Mouse (Mus musculus) retina, embryonic 14.5 days (tissue): ENCODE measurements around the gene Rpp25l.
"Not testable (repeated sequence)": the region's sequence is repeated elsewhere in the genome, so short reads cannot be mapped to it uniquely, and the experiment has no call there.

ENCODE experiments used
- DNase-seq: peaks from one replicate; pipeline ENCODE4 v3.0.0-alpha.2; 2015; ENCODE audit warnings: low spot score

The Rpp25l gene

DNA sequence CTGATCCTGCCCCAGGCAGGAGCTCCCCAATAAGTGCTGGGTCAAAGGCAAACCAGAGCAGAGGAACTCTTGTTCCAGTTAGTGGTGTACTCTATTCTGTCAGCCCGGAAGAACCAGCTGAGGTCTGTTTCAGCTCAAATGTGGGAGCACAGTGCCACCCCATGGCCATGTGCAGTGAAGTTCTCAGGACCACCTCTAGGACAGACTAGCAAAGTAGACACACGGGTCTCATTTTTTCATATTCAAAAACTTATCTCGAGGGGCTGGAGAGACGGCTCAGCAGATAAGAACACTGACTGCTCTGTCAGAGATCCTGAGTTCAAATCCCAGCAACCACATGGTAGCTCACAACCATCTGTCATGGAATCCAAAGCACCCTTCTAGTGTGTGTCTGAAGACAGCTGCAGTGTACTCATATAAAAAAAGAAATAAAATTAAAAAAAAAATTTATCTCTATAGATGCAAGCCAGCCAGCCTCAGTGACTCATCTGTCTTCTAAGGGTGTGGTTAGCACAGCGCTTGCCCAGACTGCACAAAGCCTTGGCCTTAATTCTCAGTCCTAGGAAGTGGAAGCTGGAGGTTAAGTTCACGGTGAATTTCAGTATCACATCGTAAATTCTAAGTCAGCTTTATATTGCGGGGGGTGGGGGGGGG lies 24.4 kb upstream of the Rpp25l start:
- DNase-seq = peak; percentile 86

DNA sequence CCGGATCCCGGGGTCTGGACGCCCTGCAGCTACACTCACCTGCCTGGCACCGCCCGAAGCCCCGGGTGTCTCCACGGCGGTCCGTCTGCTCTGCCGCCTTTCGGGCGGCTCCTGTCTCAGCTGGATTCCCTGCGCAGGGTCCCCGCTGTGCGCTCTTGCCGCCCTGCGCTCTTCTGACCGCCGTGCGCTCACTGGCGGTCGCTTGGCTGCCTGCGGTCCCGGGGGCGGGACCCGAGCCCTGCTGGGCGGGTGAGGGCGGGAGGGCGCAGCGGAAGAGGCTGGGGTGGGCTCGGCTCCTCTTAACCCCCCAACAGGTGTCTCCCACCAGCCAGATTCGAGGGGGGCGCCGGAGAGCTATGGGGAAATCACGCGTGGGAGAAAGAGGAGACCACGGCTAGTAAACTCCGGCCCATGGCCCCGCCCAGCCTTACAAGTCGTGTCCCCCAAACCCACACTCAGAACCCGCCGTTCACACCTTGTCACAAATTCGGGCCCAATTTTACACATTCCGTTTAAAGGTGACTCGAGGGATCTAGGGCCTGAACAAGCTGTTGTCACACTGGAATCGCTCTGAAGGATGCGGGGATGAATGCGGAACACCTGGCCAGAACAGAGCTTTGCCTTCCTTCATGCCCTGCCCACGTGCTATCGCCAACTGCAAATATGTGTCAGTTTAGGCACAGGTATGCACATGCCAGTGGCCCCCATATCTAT lies 17.9 kb upstream of the Rpp25l start, which contains the start of gene Arid3c:
TSS of gene Arid3c (minus strand) at position 91 of the 714 bp plus-strand sequence.
- peak; percentile 45 for DNase-seq

DNA sequence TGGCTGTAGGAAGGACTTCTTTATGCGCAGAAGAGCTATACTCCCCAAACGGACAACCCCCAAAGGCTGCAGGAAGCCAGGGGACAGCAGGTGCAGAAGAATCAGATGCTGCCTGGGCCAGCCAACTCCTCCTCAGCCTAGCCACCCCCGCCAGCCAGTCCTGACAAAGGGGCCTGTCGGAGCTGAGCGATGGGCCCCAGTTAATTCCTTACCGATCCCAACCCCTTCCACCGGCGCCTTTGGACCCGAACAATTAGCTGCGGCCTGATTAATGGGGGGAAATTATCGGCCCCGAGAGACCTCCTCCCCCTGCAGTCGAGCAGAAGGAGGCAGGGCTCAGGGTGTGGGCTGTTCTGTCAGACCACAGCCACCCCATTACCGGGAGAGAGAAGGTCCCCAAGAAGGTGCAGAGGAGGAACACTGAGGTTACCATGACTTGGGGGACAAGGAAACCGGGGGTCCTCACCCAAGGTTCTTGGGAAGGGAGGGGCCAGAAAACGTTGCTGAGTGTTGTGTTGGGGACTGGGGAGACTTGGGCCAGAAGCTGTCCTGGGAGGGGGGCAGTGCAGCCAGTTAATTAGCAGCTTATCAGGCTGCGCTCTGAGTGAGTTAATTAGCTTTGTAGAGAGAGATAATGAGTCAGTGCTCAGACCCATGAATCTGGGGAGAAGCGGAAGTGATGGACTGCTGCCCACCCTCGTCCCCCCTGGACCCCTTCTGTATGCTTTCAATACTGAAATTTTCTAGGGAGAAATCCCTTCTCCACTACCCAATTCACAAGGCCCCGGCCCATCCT lies 13.7 kb upstream of the Rpp25l start:
- no peak for DNase-seq

DNA sequence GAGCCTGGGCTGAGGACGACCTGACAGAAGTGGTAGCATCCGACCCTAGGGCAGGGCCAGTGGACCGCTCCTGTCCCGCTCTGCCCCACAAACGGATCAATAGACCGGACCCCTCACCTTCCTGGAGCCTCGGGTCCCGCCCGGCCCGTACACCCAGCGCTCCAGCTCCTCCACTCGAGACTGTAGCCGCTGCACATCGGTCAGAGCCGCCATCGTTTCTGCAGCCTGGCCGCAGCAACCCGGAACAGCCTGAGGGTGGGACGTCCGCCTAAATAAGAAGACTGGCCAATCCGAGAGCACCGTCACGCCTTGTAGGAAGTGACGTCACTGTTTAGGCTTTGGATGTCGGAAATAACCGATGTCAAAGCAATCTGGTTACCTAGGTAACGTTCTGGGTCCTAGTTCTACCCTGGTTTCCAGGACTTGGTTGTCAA lies 9.6 kb upstream of the Rpp25l start, which contains the start of gene Dctn3:
TSS of gene Dctn3 (minus strand) at position 253 of the 434 bp plus-strand sequence.
- peak; percentile 97 for DNase-seq

DNA sequence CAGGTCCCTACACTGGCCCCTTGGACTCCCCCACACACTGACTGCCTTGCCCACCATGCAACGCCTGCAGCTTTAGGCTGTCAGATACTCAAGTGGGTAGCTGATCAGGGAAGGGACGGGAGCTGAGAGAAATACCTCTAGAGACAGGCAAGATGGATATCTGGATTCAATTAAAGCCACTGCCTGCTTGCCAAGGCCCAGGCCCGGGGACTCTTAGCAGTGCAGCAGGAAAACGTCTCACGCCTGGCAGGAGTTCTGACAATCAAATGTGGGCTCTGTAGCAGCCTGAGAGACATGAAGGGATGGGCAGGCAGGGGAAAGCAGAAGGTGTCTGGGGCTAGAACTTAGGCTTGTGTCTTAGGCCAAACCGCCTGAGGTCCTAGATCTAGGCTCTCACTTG lies 3.5 kb upstream of the Rpp25l start:
- no peak for DNase-seq

DNA sequence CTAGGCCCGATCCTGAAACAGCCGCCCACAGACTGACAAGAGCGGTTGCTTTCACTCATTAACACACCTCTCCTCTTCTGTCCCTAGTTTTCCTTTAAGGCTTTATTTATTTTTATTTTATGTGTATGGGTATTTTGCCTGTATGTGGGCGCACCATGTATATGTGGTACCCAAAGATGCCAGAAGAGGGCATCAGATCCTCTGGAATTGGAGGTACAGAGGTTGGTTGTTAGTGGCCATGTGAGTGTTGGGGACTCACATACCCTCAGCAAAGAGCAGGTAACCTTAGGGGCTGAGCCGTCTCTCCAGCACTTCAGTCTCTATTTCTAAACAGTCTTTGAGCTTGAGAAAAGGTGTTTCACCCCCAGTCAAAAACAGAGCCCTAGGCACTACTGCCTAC lies 2.3 kb upstream of the Rpp25l start:
- DNase-seq = peak; percentile 58

DNA sequence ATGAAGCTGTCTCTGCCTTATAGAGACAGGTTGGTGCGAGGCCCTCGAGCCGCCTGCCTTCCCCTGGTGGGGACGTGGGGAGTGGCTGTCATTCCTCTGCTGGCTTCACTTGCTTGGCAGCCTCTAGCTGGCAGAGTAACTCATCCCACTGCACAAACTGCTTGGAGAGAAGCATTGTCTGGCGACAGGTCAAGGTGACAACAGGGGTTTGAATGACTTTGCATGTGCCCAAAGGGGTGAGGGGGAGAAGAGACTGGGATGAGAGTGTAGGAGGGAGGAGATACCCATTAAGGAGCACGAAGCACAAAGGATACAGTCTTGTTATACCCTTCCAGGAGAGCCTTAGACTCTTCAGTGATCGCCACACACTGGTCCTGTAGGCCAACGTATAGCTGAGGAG lies 1.7 kb upstream of the Rpp25l start:
- no peak for DNase-seq

DNA sequence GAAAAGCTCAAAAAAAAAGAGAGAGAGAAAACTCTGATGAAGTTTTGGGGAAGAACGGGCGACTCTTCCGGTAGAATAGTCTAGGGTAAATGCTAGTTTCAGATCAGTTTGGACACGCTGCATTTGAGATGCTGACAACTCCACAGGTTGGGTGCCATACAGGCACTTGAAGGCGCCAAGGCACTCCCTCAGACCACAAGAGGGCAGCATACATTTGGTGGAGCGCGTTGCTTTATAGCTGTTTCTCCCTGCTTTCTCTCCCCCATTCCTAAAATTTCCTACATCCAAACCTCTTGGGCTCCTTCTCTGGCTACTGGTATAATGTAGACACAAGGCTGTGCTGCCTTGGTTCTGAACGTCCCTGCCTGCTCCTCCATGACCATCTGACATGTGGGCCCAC lies 942 bp upstream of the Rpp25l start:
- peak; percentile 86 for DNase-seq

DNA sequence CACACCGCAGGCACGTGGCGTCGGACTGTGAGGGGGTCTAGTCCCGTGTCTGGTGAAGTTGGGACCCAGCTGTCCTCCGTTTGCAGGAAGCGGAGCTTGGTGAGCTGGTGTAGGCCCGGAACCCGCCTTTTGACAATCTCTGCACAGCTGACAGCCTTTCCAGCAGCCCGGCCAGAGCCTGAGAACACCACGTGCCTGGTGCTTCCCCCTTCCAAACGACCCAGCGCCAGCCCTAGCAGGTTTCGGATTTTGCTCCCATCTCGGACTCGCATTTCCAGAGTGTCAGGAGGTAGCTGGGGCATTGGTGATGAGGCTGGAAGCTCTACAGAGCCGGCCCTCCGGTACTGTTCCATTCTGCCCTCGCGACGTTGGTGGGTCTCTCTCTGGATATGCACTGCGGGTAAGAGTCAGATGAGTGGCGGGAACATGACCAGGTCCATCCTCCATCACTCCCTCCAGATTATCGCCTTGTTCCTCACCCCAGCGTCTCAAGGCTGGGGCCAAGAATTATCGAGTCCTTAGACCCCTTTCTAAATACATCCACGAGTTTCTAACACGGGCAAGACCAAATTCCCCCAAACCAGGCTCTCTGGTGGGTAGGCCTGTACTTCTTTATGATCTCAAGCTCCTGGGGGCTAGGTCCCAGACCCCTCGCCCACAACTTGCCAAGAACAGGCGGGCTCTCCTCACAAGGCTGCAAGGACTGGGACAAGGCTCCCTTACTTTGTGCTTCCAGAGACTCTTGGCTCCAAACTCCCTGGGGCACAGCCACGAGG lies 725 bp downstream of the Rpp25l start:
- DNase-seq = no peak

DNA sequence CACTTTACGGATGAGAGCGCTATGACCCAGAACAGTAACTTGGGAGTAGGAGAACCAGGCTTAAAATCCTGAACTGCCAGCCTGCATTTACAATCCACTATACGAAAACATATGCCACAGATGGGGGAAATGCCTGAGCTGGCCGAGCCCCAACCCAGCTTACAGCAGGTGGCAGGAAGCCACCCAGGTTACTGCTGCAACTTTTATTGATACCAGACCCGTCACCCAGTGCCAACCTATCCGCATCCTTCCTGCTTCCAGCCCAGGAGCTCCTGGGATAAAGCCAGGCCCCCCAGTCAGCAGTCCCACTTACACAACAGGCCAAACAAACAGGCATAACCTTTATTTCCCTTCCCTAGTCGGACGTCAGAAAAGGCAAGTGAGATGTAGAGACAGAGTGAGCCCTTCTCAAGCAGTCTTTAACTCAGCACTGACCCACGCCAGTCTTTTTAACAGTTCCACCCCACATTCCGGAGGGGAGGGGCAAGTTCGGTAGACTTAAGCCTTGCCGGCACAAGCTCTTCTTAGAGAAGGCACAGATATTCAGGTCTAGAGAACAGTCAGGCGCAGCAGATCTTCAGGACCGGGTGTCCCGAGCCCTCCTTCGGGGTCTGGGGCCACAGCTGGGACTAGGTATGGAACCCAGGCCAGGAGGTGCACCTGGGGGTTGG lies 1.5 kb downstream of the Rpp25l start:
- DNase-seq = no peak

DNA sequence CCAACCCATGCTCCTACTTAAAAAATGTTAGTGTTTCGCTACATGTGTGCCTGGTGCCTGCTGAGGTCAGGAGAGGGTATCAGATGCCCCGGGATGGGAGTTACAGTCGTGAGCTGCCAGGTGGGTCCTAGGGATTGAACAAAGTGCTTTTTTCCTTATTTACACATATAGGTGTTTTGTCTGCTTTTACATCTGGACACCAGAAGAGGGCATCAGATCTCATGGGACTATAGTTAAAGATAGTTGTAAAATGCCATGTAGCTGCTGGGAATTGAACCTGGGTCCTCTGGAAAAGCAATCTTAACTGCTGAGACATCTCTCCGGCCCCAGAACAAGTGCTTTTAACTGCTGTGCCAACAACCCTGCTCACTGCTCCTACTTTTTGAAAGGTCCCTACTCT lies 3.1 kb downstream of the Rpp25l start:
- DNase-seq = no peak

DNA sequence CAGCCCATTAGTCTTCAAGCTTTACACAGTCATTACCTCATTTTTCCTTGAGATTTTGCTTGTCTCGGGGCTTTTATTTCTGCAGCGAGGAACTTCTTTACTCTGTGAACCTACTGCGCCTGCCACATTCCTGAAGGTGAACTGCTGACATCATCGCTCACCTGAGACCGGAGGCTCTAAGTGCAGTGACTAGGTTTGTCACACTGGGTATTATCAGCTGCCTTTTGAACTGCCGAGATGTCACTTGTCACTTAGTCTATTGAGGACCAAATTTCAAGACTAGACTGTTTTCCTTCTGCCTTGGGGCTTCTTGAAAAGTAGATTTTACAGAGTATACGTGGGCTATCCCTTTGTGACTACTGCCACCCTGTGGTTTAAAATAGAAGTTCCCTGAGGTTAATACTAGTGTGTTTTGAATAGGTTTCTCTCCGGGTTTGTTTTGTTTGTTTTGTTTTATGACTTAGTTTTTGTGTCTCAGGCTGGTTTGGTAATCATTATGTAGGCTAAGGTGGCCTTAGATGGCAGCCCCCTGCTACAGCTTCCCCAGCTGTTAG lies 5.1 kb downstream of the Rpp25l start:
- DNase-seq = peak; percentile 89

DNA sequence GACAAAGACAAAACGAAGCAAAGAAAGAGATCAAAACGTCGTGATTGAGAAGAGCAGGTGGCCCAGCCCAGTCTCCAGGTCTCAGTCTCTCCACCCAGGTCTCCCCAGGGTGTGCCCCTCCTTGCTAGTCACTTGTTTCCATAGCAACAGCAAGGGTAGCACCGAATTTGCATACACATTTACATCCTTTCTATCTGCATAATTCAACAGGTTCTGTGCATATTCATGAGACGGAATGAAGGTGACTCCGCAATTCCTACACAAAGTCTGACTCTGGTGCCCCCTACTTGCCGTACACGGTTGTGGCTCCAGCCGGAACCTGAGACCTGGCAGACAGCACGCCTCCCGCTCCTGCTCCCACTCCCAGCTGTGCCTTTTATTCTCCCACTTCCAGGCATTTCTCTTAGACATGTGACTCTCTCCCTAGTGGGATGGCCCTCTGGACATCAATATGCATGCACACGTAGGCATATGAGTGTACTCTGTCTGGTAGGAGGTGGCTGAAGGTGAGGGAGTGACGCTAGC lies 6.3 kb downstream of the Rpp25l start:
- DNase-seq = peak; percentile 84

DNA sequence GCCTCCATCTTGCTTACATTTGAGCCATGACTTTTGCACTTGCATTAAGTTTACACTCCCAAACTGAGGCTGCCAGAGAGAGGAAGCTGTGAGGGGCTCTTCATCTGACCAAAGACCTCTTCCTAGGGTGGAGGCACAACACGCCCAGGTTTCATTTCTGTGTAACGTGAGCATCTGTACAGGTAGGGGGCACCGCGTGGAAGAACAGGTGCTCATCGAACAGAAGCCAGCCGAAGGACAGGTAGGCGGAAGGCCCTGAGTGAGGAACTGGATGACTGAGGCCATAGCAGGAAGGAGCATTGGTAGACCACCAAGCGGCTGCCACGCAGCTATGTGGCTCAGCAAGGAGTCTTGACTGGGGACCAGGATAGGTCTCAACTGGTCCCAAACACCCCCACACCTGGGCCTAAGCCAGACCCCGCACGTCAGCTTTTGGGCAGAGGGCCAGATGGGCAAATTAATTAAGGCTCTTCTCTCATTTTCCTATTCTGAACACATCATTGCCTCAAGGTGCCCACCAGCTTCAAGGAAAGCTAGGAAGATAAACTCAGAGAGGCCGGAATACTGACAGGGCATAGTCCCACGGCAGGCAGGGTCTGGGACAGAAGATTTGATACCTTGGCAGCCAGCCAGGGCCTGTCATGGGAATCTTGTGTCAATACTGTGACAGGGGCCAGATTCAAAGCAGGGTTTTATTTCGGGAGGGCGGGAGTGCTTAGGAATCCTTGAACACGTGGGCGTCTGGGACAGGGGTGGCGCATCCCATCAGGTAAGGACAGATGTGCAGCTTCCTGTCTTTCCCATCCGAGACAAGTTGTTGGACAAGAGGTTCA lies 7.2 kb downstream of the Rpp25l start:
- DNase-seq = no peak

DNA sequence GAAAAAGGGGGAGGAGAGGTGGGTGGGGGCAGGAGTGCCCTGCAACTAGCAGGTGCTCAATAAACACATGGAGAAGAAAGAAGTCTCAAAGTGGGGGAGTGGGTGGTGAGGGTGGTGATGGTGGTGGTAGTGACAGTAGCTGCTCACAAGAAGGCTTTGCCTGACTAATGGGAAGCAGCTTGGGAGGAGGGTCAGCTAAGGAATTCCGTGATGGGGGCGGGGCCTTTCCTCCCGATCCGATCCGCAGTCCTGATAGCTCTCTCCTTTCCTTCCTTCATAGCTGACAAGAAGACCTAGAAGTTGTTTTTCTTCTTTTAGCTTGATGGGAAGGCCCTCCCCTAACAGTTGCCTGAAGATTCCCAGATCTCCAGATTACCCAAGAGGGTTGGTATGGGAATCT lies 8.7 kb downstream of the Rpp25l start:
- DNase-seq = no peak

DNA sequence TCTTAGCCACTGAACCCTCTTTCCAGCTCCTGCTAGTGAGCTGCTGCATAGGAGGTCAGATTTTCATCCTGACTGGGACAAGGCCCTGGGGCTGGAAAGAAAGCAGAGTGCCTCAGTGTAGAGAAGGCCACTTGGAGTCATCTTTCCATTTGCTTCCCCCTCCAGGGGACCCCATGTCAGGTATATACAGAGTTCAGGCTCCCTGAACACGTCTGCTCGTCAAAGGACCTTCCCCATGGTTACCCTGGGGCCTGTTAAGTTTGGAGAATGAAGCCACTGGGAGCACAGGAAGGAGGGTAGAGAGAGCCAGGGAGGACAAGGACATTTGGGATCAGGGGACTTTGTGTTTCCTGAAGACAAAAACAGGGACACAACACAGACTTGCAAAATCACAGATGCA lies 11.1 kb downstream of the Rpp25l start:
- DNase-seq = not testable (repeated sequence)

DNA sequence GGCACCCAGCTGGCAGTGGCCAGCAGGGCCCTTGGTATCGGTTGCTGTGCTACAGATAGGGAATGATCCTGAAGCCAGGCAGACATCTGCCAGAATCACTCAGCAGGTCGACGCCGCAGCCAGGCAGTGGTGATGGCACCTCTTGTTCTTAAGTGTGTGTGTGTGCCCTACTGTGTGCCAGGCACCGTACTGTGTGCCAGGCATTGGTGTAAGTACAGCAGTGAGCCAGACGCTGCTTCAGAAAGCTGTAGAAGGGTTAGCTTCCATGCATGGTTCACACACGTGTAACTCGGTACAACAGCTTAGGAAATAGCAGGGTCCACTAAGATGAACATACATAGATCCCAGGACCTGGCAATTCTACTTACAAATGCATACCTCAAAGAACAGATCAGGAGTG lies 13.1 kb downstream of the Rpp25l start:
- not testable (repeated sequence) for DNase-seq

DNA sequence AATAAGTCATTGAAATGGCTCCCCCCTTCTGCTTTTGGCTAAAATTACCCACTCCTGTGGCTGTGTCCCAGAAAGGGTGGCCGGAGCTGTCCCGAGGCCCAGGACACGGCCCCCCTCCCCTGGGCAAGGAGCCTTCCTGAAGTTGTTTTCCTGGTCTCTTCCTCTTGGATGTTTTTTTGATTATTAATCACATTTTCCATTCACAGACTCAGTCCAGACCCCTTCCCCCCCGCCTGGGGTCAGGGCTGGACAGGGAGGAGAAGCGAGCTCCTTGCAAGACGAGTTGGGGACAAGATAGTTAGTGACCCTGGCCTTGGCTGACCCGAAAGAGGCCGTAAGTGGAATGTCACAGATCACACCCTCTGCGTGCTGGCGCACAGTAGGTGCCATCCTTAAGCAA lies 13.6 kb downstream of the Rpp25l start, which contains the start of gene Il11ra1:
TSS of gene Il11ra1 (plus strand) at position 207 of the 400 bp plus-strand sequence.
- not testable (repeated sequence) for DNase-seq

DNA sequence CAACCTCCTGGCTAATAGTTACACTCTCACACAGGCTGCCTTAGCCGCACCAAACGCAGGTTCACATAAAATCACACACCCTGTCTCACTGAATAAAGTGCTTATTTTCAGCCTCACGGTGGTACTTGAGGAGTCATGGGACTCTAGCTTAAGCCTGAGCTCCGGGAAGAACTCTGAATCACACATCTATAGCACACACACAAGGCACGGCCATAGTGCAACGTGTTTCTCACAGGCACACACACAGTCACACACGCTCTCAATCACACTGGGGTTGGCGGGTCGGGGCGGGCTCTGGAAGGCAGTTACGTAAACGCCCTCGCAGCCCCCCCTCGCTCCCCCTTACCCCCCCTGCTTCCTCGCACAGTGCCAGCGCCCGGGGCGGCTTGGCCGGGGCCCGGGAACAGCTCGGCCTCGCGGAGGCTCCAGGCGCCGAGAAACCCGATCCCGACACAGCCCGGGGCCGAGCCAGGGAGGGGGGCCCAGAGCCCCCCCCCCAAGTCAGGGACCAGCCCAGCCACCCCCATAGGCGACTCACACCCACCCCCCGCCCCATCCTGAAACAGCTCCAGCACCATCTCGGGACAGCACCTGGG lies 14.8 kb downstream of the Rpp25l start:
- DNase-seq = not testable (repeated sequence)
